Mouse (Mus musculus) myocyte (in vitro differentiated cells): ENCODE data around the gene Zfp462.

Experiments
- MAX ChIP-seq: IDR thresholded peaks from one replicate; pipeline ENCODE4 v1.6.1; 2011; ENCODE audit warnings: low read depth, mild to moderate bottlenecking, control low read depth
- POLR2A ChIP-seq: IDR thresholded peaks from one replicate; pipeline ENCODE4 v1.6.1; 2011; ENCODE audit warnings: low read depth, mild to moderate bottlenecking, control low read depth, moderate library complexity; ENCODE audit not compliant: insufficient read length
- POLR2AphosphoS2 ChIP-seq: IDR thresholded peaks from one replicate; pipeline ENCODE4 v1.6.1; 2011; ENCODE audit warnings: low read depth, control low read depth; ENCODE audit not compliant: insufficient read length

DNA sequence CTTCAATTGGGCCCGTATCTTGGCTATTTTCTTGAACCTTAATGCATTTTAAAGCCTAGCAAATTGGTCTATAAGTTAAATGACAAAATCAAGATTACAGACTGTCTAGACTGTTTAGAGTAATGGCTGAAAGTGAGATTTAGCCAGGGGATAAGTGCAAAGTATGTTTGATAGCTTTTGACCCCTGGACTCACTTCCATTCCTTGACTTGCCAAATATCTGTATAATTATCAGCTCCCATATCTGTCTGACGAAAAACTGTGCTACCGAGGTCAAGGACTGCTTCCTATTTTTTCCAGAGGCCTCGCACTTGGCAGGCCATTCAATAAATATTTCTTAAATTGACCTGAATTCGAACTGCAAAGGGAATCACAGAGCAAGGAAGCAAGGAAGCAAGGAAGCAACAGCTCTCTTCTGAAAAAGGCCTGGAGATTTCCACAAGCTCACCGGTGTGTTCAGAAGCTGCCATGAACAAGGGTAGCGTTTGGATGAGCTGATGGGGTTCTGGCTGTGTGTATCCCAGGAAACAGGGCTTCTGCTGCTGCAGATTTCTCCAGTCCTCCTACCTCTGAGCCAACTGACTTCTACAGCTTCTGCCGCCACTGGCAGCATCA, 87.6 kb downstream of the Zfp462 start:
- TF ChIP-seq POLR2A (no peak), POLR2AphosphoS2 (no peak), MAX (no peak)
